Mouse (Mus musculus) E14TG2a.4 (cell line): ENCODE data around the gene Gm42878.
"Not testable (repeated sequence)": the region's sequence is repeated elsewhere in the genome, so short reads cannot be mapped to it uniquely, and the experiment has no call there.

Experiments
- H3K27me3 ChIP-seq: 2 replicates; pipeline ENCODE4 v1.6.1; 2014; ENCODE audit warnings: low read length, control low read depth; ENCODE audit not compliant: insufficient read depth
- H3K36me3 ChIP-seq: 2 replicates; pipeline ENCODE4 v1.6.1; 2014; ENCODE audit warnings: low read length, control low read depth; ENCODE audit not compliant: insufficient read depth
- H3K4me1 ChIP-seq: replicated peaks from 2 replicates; pipeline ENCODE4 v1.6.1; 2014; ENCODE audit warnings: low read depth, low read length, control low read depth
- H3K4me3 ChIP-seq: replicated peaks from 2 replicates; pipeline ENCODE4 v1.5.1; 2014; ENCODE audit warnings: mild to moderate bottlenecking, low read length
- H3K9me3 ChIP-seq: 2 replicates; pipeline ENCODE4 v1.6.1; 2014; ENCODE audit warnings: low read length, control low read depth
- CTCF ChIP-seq: conservative IDR thresholded peaks from 2 replicates; pipeline ENCODE4 v1.5.1; 2014; ENCODE audit warnings: low read length
- NANOG ChIP-seq: IDR thresholded peaks from 2 replicates; pipeline ENCODE4 v1.6.1; 2014; ENCODE audit warnings: borderline replicate concordance, low read length, mixed read lengths
- POU5F1 ChIP-seq: IDR thresholded peaks from 2 replicates; pipeline ENCODE4 v1.6.1; 2014; ENCODE audit warnings: low read length, borderline replicate concordance

The Gm42878 gene

GRCm38 (mm10) chr5:121526526-121526925, 18.8 kb downstream of the Gm42878 start:
- Histone ChIP-seq H3K4me3 (no peak overlapping the region), H3K36me3 (peaks cover 90% of the 10 kb centered on the region), H3K27me3 (no peaks in the 10 kb centered on the region), H3K9me3 (no peaks in the 10 kb centered on the region), H3K4me1 (peaks cover 61% of the 10 kb centered on the region)
- TF ChIP-seq NANOG (no peak), POU5F1 (no peak), CTCF (no peak)

GRCm38 (mm10) chr5:121525774-121526450, 19.4 kb downstream of the Gm42878 start:
- TF ChIP-seq POU5F1: no peak
- TF ChIP-seq NANOG: no peak
- no peak for TF ChIP-seq CTCF
- Histone ChIP-seq H3K27me3 (no peaks in the 10 kb centered on the region), H3K36me3 (peaks cover 90% of the 10 kb centered on the region), H3K4me1 (peaks cover 59% of the 10 kb centered on the region), H3K4me3 (no peak overlapping the region), H3K9me3 (no peaks in the 10 kb centered on the region)

- H3K27me3 ChIP-seq, H3K4me3 ChIP-seq, H3K9me3 ChIP-seq: not testable (repeated sequence)
- Histone ChIP-seq H3K4me1 (peaks cover 26% of the 10 kb centered on the region), H3K36me3 (peaks cover 46% of the 10 kb centered on the region)
Measured at GRCm38 (mm10) chr5:121519758-121520157, 25.5 kb downstream of the Gm42878 start.

- Histone ChIP-seq H3K36me3 (peaks cover 38% of the 10 kb centered on the region), H3K4me3 (no peak overlapping the region), H3K4me1 (peaks cover 20% of the 10 kb centered on the region), H3K27me3 (no peaks in the 10 kb centered on the region), H3K9me3 (no peaks in the 10 kb centered on the region)
- TF ChIP-seq NANOG: no peak
- no peak for TF ChIP-seq CTCF
- TF ChIP-seq POU5F1: no peak
Measured at GRCm38 (mm10) chr5:121518983-121519382, 26.3 kb downstream of the Gm42878 start.

GRCm38 (mm10) chr5:121510009-121510408, 35.3 kb downstream of the Gm42878 start:
- H3K36me3 ChIP-seq: no peaks in the 10 kb centered on the region
- H3K27me3 ChIP-seq: no peaks in the 10 kb centered on the region
- peaks cover 13% of the 10 kb centered on the region for H3K4me1 ChIP-seq
- H3K9me3 ChIP-seq: no peaks in the 10 kb centered on the region
- TF ChIP-seq POU5F1: no peak
- TF ChIP-seq NANOG: no peak
- TF ChIP-seq CTCF: no peak
- H3K4me3 ChIP-seq: no peak overlapping the region

GRCm38 (mm10) chr5:121506846-121507245, 38.4 kb downstream of the Gm42878 start:
- Histone ChIP-seq H3K4me3 (no peak overlapping the region), H3K27me3 (no peaks in the 10 kb centered on the region), H3K9me3 (no peaks in the 10 kb centered on the region), H3K36me3 (no peaks in the 10 kb centered on the region), H3K4me1 (peaks cover 23% of the 10 kb centered on the region)
- TF ChIP-seq NANOG: no peak
- no peak for TF ChIP-seq POU5F1
- TF ChIP-seq CTCF: no peak

- no peaks in the 10 kb centered on the region for H3K27me3 ChIP-seq
- TF ChIP-seq NANOG: no peak
- no peak for TF ChIP-seq CTCF
- TF ChIP-seq POU5F1: no peak
- H3K36me3 ChIP-seq: no peaks in the 10 kb centered on the region
- peaks cover 23% of the 10 kb centered on the region for H3K4me1 ChIP-seq
- no peak within 1 kb of the TSS for H3K4me3 ChIP-seq
- H3K9me3 ChIP-seq: no peaks in the 10 kb centered on the region
Measured at GRCm38 (mm10) chr5:121503231-121503630, 42.1 kb downstream of the Gm42878 start, which contains the start of gene Adam1b. Adam1b (minus strand) TSS chr5:121503435.

- H3K36me3 ChIP-seq, H3K9me3 ChIP-seq, H3K27me3 ChIP-seq, H3K4me3 ChIP-seq: not testable (repeated sequence)
- H3K4me1 ChIP-seq: peaks cover 11% of the 10 kb centered on the region
Measured at GRCm38 (mm10) chr5:121501424-121501996, 43.8 kb downstream of the Gm42878 start.

- H3K9me3 ChIP-seq: no peaks in the 10 kb centered on the region
- H3K4me3 ChIP-seq: no peak overlapping the region
- H3K27me3 ChIP-seq: no peaks in the 10 kb centered on the region
- peaks cover 11% of the 10 kb centered on the region for H3K4me1 ChIP-seq
- no peak for TF ChIP-seq POU5F1
- TF ChIP-seq CTCF: no peak
- no peak for TF ChIP-seq NANOG
- H3K36me3 ChIP-seq: no peaks in the 10 kb centered on the region
Measured at GRCm38 (mm10) chr5:121500719-121501118, 44.6 kb downstream of the Gm42878 start.
